Mouse (Mus musculus): ENCODE measurements around the gene Nemp1.

Nemp1 gene

GRCm38 (mm10) chr10:127674794-127675522, 8.3 kb downstream of the Nemp1 start:
- DNase-seq = peak; percentile 92

GRCm38 (mm10) chr10:127675859-127676398, 9.2 kb downstream of the Nemp1 start:
- peak; percentile 52 for DNase-seq

- peak; percentile 95 for DNase-seq
Measured at GRCm38 (mm10) chr10:127676691-127677548, 10.2 kb downstream of the Nemp1 start.

GRCm38 (mm10) chr10:127677591-127678336, 11.1 kb downstream of the Nemp1 start:
- DNase-seq = peak; percentile 75

- DNase-seq = peak; percentile 15
Measured at GRCm38 (mm10) chr10:127679208-127679607, 12.5 kb downstream of the Nemp1 start.

GRCm38 (mm10) chr10:127679881-127680280, 13.2 kb downstream of the Nemp1 start:
- no peak for DNase-seq

GRCm38 (mm10) chr10:127682886-127683285, 16.2 kb downstream of the Nemp1 start:
- no peak for DNase-seq

- no peak for DNase-seq
Measured at GRCm38 (mm10) chr10:127691053-127691452, 24.4 kb downstream of the Nemp1 start.

GRCm38 (mm10) chr10:127694636-127695035, 27.9 kb downstream of the Nemp1 start:
- DNase-seq = peak; percentile 9

GRCm38 (mm10) chr10:127695775-127696174, 29.1 kb downstream of the Nemp1 start:
- no peak for DNase-seq

- no peak for DNase-seq
Measured at GRCm38 (mm10) chr10:127698966-127699365, 32.3 kb downstream of the Nemp1 start.

- no peak for DNase-seq
Measured at GRCm38 (mm10) chr10:127703299-127703698, 36.6 kb downstream of the Nemp1 start.

GRCm38 (mm10) chr10:127704293-127704692, 37.6 kb downstream of the Nemp1 start:
- DNase-seq = no peak

GRCm38 (mm10) chr10:127704766-127705220, 38.1 kb downstream of the Nemp1 start, which contains the start of gene Myo1a:
Gene Myo1a, plus strand, starts transcription at chr10:127705170.
- DNase-seq = no peak

GRCm38 (mm10) chr10:127705783-127706182, 39.1 kb downstream of the Nemp1 start:
- DNase-seq = no peak

GRCm38 (mm10) chr10:127707721-127708120, 41.0 kb downstream of the Nemp1 start:
- DNase-seq = no peak

- no peak for DNase-seq
Measured at GRCm38 (mm10) chr10:127708850-127709370, 42.2 kb downstream of the Nemp1 start.

GRCm38 (mm10) chr10:127710331-127710730, 43.6 kb downstream of the Nemp1 start:
- no peak for DNase-seq

- no peak for DNase-seq
Measured at GRCm38 (mm10) chr10:127712736-127713135, 46.0 kb downstream of the Nemp1 start.

- no peak for DNase-seq
Measured at GRCm38 (mm10) chr10:127721671-127722418, 55.1 kb downstream of the Nemp1 start.

GRCm38 (mm10) chr10:127724178-127724577, 57.5 kb downstream of the Nemp1 start, which contains the start of gene Tac2:
Gene Tac2, plus strand, starts transcription at chr10:127724478.
- DNase-seq = no peak

- DNase-seq = no peak
Measured at GRCm38 (mm10) chr10:127725136-127725535, 58.4 kb downstream of the Nemp1 start.

Measured in cerebellum, adult 9-11 months (tissue).